Mouse (Mus musculus) kidney, adult 2 months (tissue): ENCODE data around the gene Slain1. TPM values are rescaled to one million over a fixed set of nuclear protein-coding genes. Genes with fewer than 3 reads are reported as not detected.
A peak's percentile ranks its signal among the peaks of the same experiment; 100 is the strongest.

Experiments used
- DNase-seq: peaks from one replicate; pipeline ENCODE4 v3.0.0; 2021
- H3K27ac ChIP-seq: fragments of 200-500 bp; 2 replicates; pipeline ENCODE4 v1.5.1; 2012; ENCODE audit warnings: low read depth, low read length, control low read depth, inconsistent platforms; ENCODE audit not compliant: insufficient read depth
- H3K27me3 ChIP-seq: fragments of 200-500 bp; replicated peaks from 2 replicates; pipeline ENCODE4 v1.6.1; 2012; ENCODE audit warnings: mild to moderate bottlenecking, moderate library complexity, low read length, inconsistent platforms; ENCODE audit not compliant: control insufficient read depth, insufficient read depth
- H3K36me3 ChIP-seq: fragments of 200-500 bp; 2 replicates; pipeline ENCODE4 v1.6.1; 2012; ENCODE audit warnings: mild to moderate bottlenecking, moderate library complexity, low read length, inconsistent platforms; ENCODE audit not compliant: control insufficient read depth, insufficient read depth
- H3K4me1 ChIP-seq: fragments of 200-500 bp; 2 replicates; pipeline ENCODE4 v1.6.1; 2011; ENCODE audit warnings: low read length; ENCODE audit not compliant: control insufficient read depth, insufficient read depth
- H3K4me3 ChIP-seq: fragments of 200-500 bp; 2 replicates; pipeline ENCODE4 v1.5.1; 2011; ENCODE audit warnings: mild to moderate bottlenecking, low read depth, low read length, control low read depth; ENCODE audit not compliant: insufficient read depth
- CTCF ChIP-seq: fragments of 200-500 bp; conservative IDR thresholded peaks from 2 replicates; pipeline ENCODE4 v1.5.1; 2011; ENCODE audit warnings: low read depth, mild to moderate bottlenecking, control low read depth, low read length, moderate library complexity, mixed read lengths; ENCODE audit not compliant: insufficient read depth, insufficient read length
- POLR2A ChIP-seq: fragments of 200-500 bp; IDR thresholded peaks from one replicate; pipeline ENCODE4 v1.6.1; 2011; ENCODE audit warnings: low read depth, low read length, control low read depth
- WGBS: fragments of 180-500 bp; shearing (Covaris S2); methylation state at CpG from one replicate; pipeline ENCODE4 v1.1.7; 2018; 5-methylcytosine and 5-hydroxymethylcytosine counted together
- polyA plus RNA-seq: library from polyadenylated mRNA; depleted of rRNA; stranded (reverse); fragments of >200 nt; gene quantifications from 2 replicates; pipeline ENCODE4 v1.2.3, GENCODE M21; 2012

The Slain1 gene
- polyA plus RNA-seq, 1 experiment = 4.1 TPM

DNA sequence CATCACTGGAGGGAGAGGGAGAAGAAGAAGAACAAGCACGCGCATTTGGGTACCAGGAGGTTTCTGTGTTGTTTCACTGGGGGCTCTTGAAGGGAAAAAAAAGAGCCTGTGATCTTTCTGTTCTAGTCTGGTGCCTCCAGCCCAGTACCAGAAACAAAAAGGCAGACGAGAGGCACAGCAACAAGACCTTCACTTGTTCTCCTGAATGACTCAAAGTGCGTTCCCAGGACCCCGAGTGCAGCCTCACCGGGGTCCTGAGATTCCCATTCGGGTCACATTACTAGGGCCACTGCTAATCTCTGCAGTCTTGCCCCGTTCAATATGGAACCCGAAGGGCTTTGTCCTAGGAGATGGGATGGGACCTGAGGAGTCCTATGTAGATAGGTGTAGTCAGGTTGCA, 73.3 kb downstream of the Slain1 start:
- H3K36me3 ChIP-seq = no peaks in the 10 kb centered on the region
- no peak for DNase-seq
- H3K4me3 ChIP-seq = no peak overlapping the region
- TF ChIP-seq POLR2A (no peak), CTCF (no peak)
- no peaks in the 10 kb centered on the region; the same call in 1 of the 2 replicates for H3K4me1 ChIP-seq
- no peak overlapping the region for H3K27ac ChIP-seq
- H3K27me3 ChIP-seq = no peaks in the 10 kb centered on the region
- 85% methylated on average over 9 of the region's 9 CpGs for WGBS

GRCm38 (mm10) chr14:103723841-103724240, 73.8 kb downstream of the Slain1 start:
- no peaks in the 10 kb centered on the region; the same call in 1 of the 2 replicates for H3K4me1 ChIP-seq
- DNase-seq = no peak
- H3K36me3 ChIP-seq = no peaks in the 10 kb centered on the region
- H3K27me3 ChIP-seq = no peaks in the 10 kb centered on the region
- H3K27ac ChIP-seq = no peak overlapping the region
- WGBS = 60% methylated on average over 4 of the region's 4 CpGs
- no peak overlapping the region for H3K4me3 ChIP-seq
- TF ChIP-seq CTCF (no peak), POLR2A (no peak)

GRCm38 (mm10) chr14:103728506-103728905, 78.5 kb downstream of the Slain1 start:
- 50% methylated on average over 8 of the region's 8 CpGs for WGBS
- no peak overlapping the region for H3K4me3 ChIP-seq
- no peak for DNase-seq
- H3K4me1 ChIP-seq = no peaks in the 10 kb centered on the region
- H3K27ac ChIP-seq = no peak overlapping the region
- H3K36me3 ChIP-seq = no peaks in the 10 kb centered on the region
- no peak for TF ChIP-seq POLR2A
- TF ChIP-seq CTCF = no peak
- no peaks in the 10 kb centered on the region for H3K27me3 ChIP-seq

DNA sequence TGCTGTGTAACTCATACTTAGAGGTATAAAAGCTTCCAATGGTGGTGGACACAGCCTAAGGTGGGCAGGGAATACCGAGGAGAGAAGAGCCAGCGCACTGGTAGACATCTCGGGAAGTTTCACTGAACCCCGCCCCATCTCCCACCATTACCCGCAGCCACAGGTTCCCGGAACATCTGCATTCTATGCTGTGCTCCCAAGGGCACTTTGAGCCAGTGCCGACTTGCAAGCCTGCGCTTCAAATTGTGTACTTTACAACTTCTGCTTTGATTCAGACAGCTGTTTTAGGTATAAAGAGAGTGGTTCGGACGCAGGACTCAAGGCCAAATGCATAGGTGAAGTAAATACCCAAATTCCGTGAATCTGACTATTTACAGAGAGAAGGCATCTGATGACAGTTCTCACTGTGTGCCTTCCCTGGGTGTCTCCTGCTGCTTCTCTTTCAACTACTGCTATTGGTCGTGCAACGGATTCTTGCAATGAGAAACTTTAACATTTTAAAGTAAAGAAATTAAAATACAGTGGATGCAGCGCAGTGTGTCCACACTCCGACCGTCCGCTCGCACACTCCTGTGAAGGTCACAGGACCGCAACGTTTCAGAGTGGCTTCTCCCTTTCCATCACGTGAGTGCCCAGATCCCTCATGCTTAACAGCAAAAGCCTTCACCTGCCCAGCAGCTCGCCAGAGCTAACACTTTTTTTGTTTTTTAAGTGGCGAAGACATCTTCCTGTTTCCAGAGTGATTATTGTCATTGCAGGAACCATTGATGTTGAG, 79.1 kb downstream of the Slain1 start:
- no peaks in the 10 kb centered on the region for H3K4me1 ChIP-seq
- no peak for DNase-seq
- no peaks in the 10 kb centered on the region for H3K36me3 ChIP-seq
- no peak overlapping the region for H3K27ac ChIP-seq
- TF ChIP-seq CTCF (no peak), POLR2A (no peak)
- no peaks in the 10 kb centered on the region for H3K27me3 ChIP-seq
- WGBS = 75% methylated on average over 23 of the region's 23 CpGs
- H3K4me3 ChIP-seq = no peak overlapping the region

GRCm38 (mm10) chr14:103729760-103730367, 79.8 kb downstream of the Slain1 start:
- H3K27ac ChIP-seq = no peak overlapping the region
- no peak overlapping the region for H3K4me3 ChIP-seq
- DNase-seq = no peak
- no peaks in the 10 kb centered on the region for H3K36me3 ChIP-seq
- WGBS = 73% methylated on average over 11 of the region's 11 CpGs
- TF ChIP-seq POLR2A (no peak), CTCF (no peak)
- no peaks in the 10 kb centered on the region for H3K4me1 ChIP-seq
- no peaks in the 10 kb centered on the region for H3K27me3 ChIP-seq

GRCm38 (mm10) chr14:103732626-103733025, 82.6 kb downstream of the Slain1 start:
- 61% methylated on average over 1 of the region's 1 CpGs for WGBS
- Histone ChIP-seq H3K4me3 (no peak overlapping the region), H3K4me1 (no peaks in the 10 kb centered on the region), H3K27me3 (no peaks in the 10 kb centered on the region), H3K27ac (no peak overlapping the region), H3K36me3 (no peaks in the 10 kb centered on the region)
- no peak for DNase-seq
- TF ChIP-seq POLR2A (no peak), CTCF (peak; percentile 23; the same call in 1 of the 2 replicates)

- Histone ChIP-seq H3K27ac (0 out of 2 replicates have a peak overlapping the region, but pooled peaks have one; percentile 23), H3K4me3 (no peak overlapping the region), H3K4me1 (no peaks in the 10 kb centered on the region), H3K36me3 (no peaks in the 10 kb centered on the region), H3K27me3 (no peaks in the 10 kb centered on the region)
- TF ChIP-seq CTCF (no peak), POLR2A (no peak)
- 83% methylated on average over 7 of the region's 7 CpGs for WGBS
- peak; percentile 65 for DNase-seq
Measured at GRCm38 (mm10) chr14:103741216-103741615, 91.2 kb downstream of the Slain1 start.
